Mouse (Mus musculus): Measurements from ENCODE around the gene Cfap77.

DNA sequence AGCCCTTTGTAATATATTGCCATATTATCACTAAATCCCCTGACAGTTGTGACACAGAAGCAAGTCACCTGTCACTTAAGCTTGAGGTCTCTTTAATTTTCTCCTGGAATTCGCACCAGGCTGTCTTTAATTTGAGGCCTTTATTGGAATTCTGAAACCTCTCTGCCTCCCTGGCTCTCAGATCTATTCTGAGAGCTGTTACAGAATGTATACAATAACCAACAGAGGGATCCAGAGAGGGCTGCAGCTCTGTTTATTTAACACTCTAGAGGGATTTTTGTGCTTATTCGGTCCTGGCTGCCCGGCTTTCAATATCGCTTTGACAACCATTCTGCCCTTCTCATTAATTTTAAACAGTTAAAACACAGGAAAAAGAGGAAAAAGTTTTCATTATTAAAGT lies 170.0 kb downstream of the Cfap77 start:
- TF ChIP-seq POLR2AphosphoS5 (IDR thresholded peaks at IDR 0.05; ENCODE audit: insufficient replicate concordance, low read depth, low read length) (no peak), CTCF (IDR thresholded peaks at IDR 0.05; ENCODE audit: low read depth, low read length) (no peak)
